Mouse (Mus musculus) hindbrain, embryonic 12.5 days (tissue): Measurements from ENCODE around the gene Atrn. TPM values are rescaled to one million over a fixed set of nuclear protein-coding genes. Genes with fewer than 3 reads are reported as not detected.

Experiments used
- ATAC-seq: fragments of 200-750 bp; cut with Nextera tagmentation; 2 replicates; pipeline ENCODE4 v1.8.0; 2017; ENCODE audit warnings: moderate TSS enrichment; ENCODE audit not compliant: low FRiP score
- H3K27ac ChIP-seq: fragments of 300-500 bp; sonication (generic); 2 replicates; pipeline ENCODE4 v1.5.1; 2016; ENCODE audit warnings: mild to moderate bottlenecking
- H3K27me3 ChIP-seq: fragments of 300-500 bp; sonication (generic); 2 replicates; pipeline ENCODE4 v1.6.1; 2016; ENCODE audit warnings: mild to moderate bottlenecking
- H3K36me3 ChIP-seq: fragments of 300-500 bp; sonication (generic); 2 replicates; pipeline ENCODE4 v1.6.1; 2016; ENCODE audit warnings: mild to moderate bottlenecking
- H3K4me1 ChIP-seq: fragments of 300-500 bp; sonication (generic); 2 replicates; pipeline ENCODE4 v1.6.1; 2016
- H3K4me2 ChIP-seq: fragments of 300-500 bp; sonication (generic); replicated peaks from 2 replicates; pipeline ENCODE4 v1.6.1; 2016; ENCODE audit warnings: mild to moderate bottlenecking
- H3K4me3 ChIP-seq: fragments of 300-500 bp; sonication (generic); 2 replicates; pipeline ENCODE4 v1.5.1; 2016; ENCODE audit warnings: mild to moderate bottlenecking
- H3K9ac ChIP-seq: fragments of 300-500 bp; sonication (generic); 2 replicates; pipeline ENCODE4 v1.6.1; 2016; ENCODE audit warnings: mild to moderate bottlenecking, moderate library complexity
- H3K9me3 ChIP-seq: fragments of 300-500 bp; sonication (generic); replicated peaks from 2 replicates; pipeline ENCODE4 v1.6.1; 2016; ENCODE audit warnings: mild to moderate bottlenecking
- WGBS: fragments of 180-500 bp; shearing (Covaris S2); methylation state at CpG from one replicate; pipeline ENCODE4 v1.1.7; 2016; 5-methylcytosine and 5-hydroxymethylcytosine counted together
- microRNA-seq: library from miRNA; unstranded; fragments of <30 nt; microRNA quantifications from one replicate; pipeline ENCODE4, GENCODE M21; 2017
- polyA plus RNA-seq: library from polyadenylated mRNA; unstranded; fragments of >200 nt; fragmentation: Nextera tagmentation; extraction: Ambion mirVana; gene quantifications from 2 replicates; pipeline ENCODE4 v1.2.1, GENCODE M21; 2016

The Atrn gene
- polyA plus RNA-seq, 1 experiment from 2014 or later = 14.1 TPM

GRCm38 (mm10) chr2:131060784-131061183 lies 154.5 kb downstream of the Atrn start:
- Histone ChIP-seq H3K9me3 (no peaks in the 10 kb centered on the region), H3K4me2 (no peak overlapping the region), H3K27me3 (peaks cover 57% of the 10 kb centered on the region), H3K4me1 (peaks cover 16% of the 10 kb centered on the region), H3K4me3 (no peak overlapping the region), H3K27ac (no peak overlapping the region), H3K36me3 (no peaks in the 10 kb centered on the region), H3K9ac (no peak overlapping the region)
- ATAC-seq = no peak
- WGBS = 43% methylated on average over 6 of the region's 6 CpGs

GRCm38 (mm10) chr2:131061607-131062006 lies 155.3 kb downstream of the Atrn start:
- Histone ChIP-seq H3K4me1 (peaks cover 15% of the 10 kb centered on the region), H3K4me3 (no peak overlapping the region), H3K4me2 (no peak overlapping the region), H3K27ac (no peak overlapping the region), H3K9ac (no peak overlapping the region), H3K36me3 (no peaks in the 10 kb centered on the region), H3K9me3 (no peaks in the 10 kb centered on the region), H3K27me3 (peaks cover 53% of the 10 kb centered on the region)
- 68% methylated on average over 5 of the region's 5 CpGs for WGBS
- no peak for ATAC-seq

GRCm38 (mm10) chr2:131063404-131063864 lies 157.1 kb downstream of the Atrn start, which contains the start of gene Adam33:
Adam33 (minus strand) TSS chr2:131063814.
- peak within 1 kb of the TSS; percentile 28 for H3K4me3 ChIP-seq
- peak within 1 kb of the TSS; percentile 51 for H3K4me2 ChIP-seq
- H3K9me3 ChIP-seq = no peaks in the 10 kb centered on the region
- H3K36me3 ChIP-seq = no peaks in the 10 kb centered on the region
- no peak within 1 kb of the TSS for H3K27ac ChIP-seq
- peaks cover 47% of the 10 kb centered on the region for H3K27me3 ChIP-seq
- H3K4me1 ChIP-seq = peaks cover 15% of the 10 kb centered on the region
- ATAC-seq = 0 out of 2 replicates have a peak, but pooled peaks have one; percentile 13
- WGBS = 3% methylated on average over 27 of the region's 27 CpGs
- peak within 1 kb of the TSS; percentile 35; the same call in 1 of the 2 replicates for H3K9ac ChIP-seq

GRCm38 (mm10) chr2:131066342-131066741 lies 160.0 kb downstream of the Atrn start:
- H3K9me3 ChIP-seq = no peaks in the 10 kb centered on the region
- 71% methylated on average over 9 of the region's 9 CpGs for WGBS
- H3K27ac ChIP-seq = no peak overlapping the region
- no peak for ATAC-seq
- H3K4me2 ChIP-seq = no peak overlapping the region
- peaks cover 9% of the 10 kb centered on the region for H3K4me1 ChIP-seq
- H3K4me3 ChIP-seq = no peak overlapping the region
- H3K27me3 ChIP-seq = peaks cover 43% of the 10 kb centered on the region
- H3K36me3 ChIP-seq = no peaks in the 10 kb centered on the region
- no peak overlapping the region for H3K9ac ChIP-seq

- ATAC-seq = no peak
- H3K9ac ChIP-seq = no peak overlapping the region
- H3K4me2 ChIP-seq = no peak overlapping the region
- peaks cover 9% of the 10 kb centered on the region for H3K4me1 ChIP-seq
- H3K9me3 ChIP-seq = no peaks in the 10 kb centered on the region
- WGBS = 78% methylated on average over 6 of the region's 6 CpGs
- peaks cover 32% of the 10 kb centered on the region for H3K27me3 ChIP-seq
- no peak overlapping the region for H3K4me3 ChIP-seq
- H3K27ac ChIP-seq = no peak overlapping the region
- H3K36me3 ChIP-seq = no peaks in the 10 kb centered on the region
Observed at GRCm38 (mm10) chr2:131067481-131067880, 161.2 kb downstream of the Atrn start.

- Histone ChIP-seq H3K4me2 (no peak overlapping the region), H3K4me1 (no peaks in the 10 kb centered on the region), H3K9me3 (no peaks in the 10 kb centered on the region), H3K4me3 (no peak overlapping the region), H3K36me3 (no peaks in the 10 kb centered on the region), H3K27me3 (no peaks in the 10 kb centered on the region), H3K27ac (no peak overlapping the region), H3K9ac (no peak overlapping the region)
- ATAC-seq = no peak
- WGBS = 93% methylated on average over 10 of the region's 10 CpGs
Observed at GRCm38 (mm10) chr2:131072536-131072935, 166.2 kb downstream of the Atrn start.

Small RNA genes within 50 kb of the gene (microRNA-seq; reads per million reads assigned to microRNA genes)
- gene Mir6973b = not detected

Other genes starting within 250 kb of the Atrn start
- gene Ddrgk1, start 241.8 kb upstream of the Atrn start, polyA plus RNA-seq = 58.0 and 63.5 TPM in 2 replicates
- gene Itpa, start 238.9 kb upstream of the Atrn start, polyA plus RNA-seq = 130 and 133 TPM in 2 replicates
- 0.52 and 0.63 TPM in 2 replicates for gene Slc4a11, start 209.0 kb upstream of the Atrn start, polyA plus RNA-seq
- 98.2 and 105 TPM in 2 replicates for gene 4930402H24Rik, start 89 bp upstream of the Atrn start, polyA plus RNA-seq
- 10.8 and 14.9 TPM in 2 replicates for gene Gfra4, start 136.6 kb downstream of the Atrn start, polyA plus RNA-seq
- gene Adam33, start 157.3 kb downstream of the Atrn start, polyA plus RNA-seq = 2.3 and 4.3 TPM in 2 replicates
- 0.08 and 0.20 TPM in 2 replicates for gene Siglec1, start 180.3 kb downstream of the Atrn start, polyA plus RNA-seq
- 8.6 and 8.9 TPM in 2 replicates for gene Hspa12b, start 220.8 kb downstream of the Atrn start, polyA plus RNA-seq
- not detected in 2 replicates for gene Gm11037, start 227.0 kb downstream of the Atrn start, polyA plus RNA-seq